Mouse (Mus musculus) heart, adult 8-10 months (tissue): Measurements from ENCODE around the gene Strada. TPM values are rescaled to one million over a fixed set of nuclear protein-coding genes. Genes with fewer than 3 reads are reported as not detected.
"Not testable (repeated sequence)": the region's sequence is repeated elsewhere in the genome, so short reads cannot be mapped to it uniquely, and the experiment has no call there.

Experiments used
- DNase-seq: peaks from one replicate; pipeline ENCODE4 v3.0.0; 2022; ENCODE audit warnings: low spot score
- total RNA-seq, 4 experiments: library from RNA; stranded (reverse); gene quantifications; 2 replicates each; pipeline ENCODE4 v1.2.4; 2022

Strada gene
- 1 to 10 TPM; 4.8 to 8.5 (median 7.6) TPM for total RNA-seq

DNA sequence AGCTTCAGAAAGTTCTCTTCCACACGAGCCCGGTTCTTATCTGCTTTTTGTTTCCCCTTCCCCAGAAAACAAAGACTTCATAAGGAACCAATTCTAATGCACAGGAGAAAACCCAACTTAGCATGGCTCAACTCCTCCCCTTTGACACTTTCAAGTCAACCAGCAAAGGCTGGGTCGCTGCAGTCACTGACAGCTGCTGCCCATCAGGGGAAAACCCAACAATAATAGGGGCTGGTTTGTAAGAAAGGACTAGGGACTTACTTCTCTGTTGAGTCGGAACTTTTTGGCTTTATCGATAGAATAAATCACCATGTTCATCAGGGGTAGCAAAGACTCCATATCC, at the start of gene Strada:
Strada (minus strand) TSS at position 46 of the 343 bp plus-strand sequence.
- no peak for DNase-seq

DNA sequence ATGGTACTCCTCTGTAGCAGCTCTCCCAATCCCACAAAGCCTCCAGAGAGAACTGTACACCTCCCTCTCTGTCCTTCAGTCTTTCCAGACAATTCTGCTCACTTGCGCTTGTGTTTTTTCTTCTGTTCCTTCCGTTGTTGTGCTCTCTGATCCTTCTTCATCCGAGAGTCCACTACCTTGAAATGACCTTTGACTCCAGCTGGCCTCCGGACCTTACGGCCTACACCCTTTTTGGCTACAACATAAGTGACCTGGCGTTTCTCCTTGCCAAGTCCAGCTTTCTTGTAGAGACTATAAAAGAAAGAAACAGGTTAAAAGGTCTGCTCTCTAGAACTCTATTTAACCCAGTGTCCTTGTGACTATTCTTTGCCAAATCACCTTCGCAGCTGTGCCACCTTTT, 47.4 kb upstream of the Strada start:
- DNase-seq: no peak

DNA sequence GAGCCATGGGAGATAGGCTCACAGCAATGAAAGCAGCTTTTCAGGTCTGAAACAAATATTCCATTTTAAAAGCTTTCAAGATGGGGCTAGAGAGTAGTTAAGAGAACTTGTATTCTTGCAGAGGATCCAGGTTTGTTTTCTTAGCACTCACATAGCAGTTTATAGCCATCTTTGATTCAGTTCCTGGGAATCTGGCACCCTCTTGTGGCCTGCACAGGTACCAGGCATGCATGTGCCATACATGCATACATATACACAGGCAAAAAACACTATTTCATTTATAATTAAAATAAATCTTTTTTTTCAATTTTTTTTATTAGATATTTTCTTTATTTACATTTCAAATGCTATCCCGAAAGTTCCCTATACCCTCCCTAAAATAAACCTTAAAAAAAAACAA, 44.9 kb upstream of the Strada start:
- no peak for DNase-seq

- not testable (repeated sequence) for DNase-seq
Measured at GRCm38 (mm10) chr11:106233978-106234377, 32.0 kb upstream of the Strada start.

GRCm38 (mm10) chr11:106220603-106221002, 18.6 kb upstream of the Strada start:
- no peak for DNase-seq

GRCm38 (mm10) chr11:106216730-106217490, 14.9 kb upstream of the Strada start, which contains the start of gene Ddx42:
Gene Ddx42 (plus strand): TSS chr11:106216926.
- DNase-seq: peak; percentile 87

- peak; percentile 97 for DNase-seq
Measured at GRCm38 (mm10) chr11:106215927-106216729, 14.2 kb upstream of the Strada start, which contains the start of gene Ccdc47. Gene Ccdc47 (minus strand): TSS chr11:106216344.

DNA sequence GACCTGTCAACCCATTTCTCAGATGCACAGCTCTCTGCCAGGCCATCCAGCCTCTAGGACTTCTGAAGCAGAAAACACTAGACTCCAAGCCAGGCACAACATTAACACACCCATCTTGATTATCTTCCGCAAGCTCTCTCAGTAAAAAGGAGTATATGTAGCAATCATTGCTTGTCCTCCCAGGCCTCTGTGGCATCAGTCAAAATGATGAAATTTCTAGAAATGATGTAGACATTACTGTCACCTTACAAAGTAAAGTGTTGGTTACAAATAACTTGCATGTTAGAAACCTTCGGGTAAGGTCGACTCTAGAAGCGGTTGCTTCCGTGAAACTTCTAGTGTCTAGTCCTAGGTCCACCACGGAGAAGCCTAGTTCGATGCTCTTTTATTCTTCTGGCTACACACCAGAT, 13.5 kb upstream of the Strada start:
- DNase-seq: no peak

- no peak for DNase-seq
Measured at GRCm38 (mm10) chr11:106214856-106215255, 12.9 kb upstream of the Strada start.

DNA sequence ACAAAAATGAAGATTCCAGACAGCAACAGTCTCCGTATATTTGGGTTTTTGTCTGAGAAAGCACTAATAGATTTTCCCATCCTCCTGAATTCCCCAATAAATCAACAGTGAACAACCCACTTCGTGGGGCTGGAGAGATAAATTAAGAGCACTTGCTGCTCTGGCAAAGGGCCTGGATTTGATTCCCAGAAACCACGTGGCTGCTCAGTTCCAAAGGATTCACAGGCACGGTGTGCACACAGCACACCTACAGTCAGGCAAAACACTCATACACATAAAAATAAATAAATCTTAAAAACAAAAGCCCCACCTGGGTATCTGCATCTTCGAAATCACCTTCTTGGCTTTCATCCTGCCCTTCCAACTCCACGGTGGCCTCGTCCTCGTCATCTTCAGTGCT, 10.8 kb upstream of the Strada start:
- peak; percentile 22 for DNase-seq

- no peak for DNase-seq
Measured at GRCm38 (mm10) chr11:106201337-106202122, 438 bp downstream of the Strada start.

GRCm38 (mm10) chr11:106200756-106201155, 1.2 kb downstream of the Strada start:
- no peak for DNase-seq

GRCm38 (mm10) chr11:106199997-106200396, 2.0 kb downstream of the Strada start:
- not testable (repeated sequence) for DNase-seq

- DNase-seq: no peak
Measured at GRCm38 (mm10) chr11:106198277-106198676, 3.7 kb downstream of the Strada start.

- no peak for DNase-seq
Measured at GRCm38 (mm10) chr11:106195341-106195740, 6.6 kb downstream of the Strada start.

DNA sequence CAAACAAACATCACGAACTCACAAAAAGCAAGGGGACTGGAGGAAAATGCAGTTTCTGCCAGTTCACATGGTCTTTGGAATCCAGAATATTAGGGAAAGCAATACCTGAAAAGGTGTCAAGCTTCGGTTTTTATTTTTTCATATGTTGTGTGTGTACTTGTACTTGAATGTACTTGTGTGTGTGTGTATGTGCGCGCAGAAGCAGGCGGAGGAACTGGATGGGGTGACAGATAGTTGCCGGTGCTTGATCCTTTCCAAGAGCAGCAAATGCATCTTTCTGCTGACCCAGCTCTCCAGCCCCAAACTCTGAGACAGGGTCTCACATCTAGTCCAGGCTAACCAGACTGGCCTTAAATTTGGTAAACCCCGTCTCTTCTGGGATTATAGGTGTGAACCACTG, 7.1 kb downstream of the Strada start:
- no peak for DNase-seq

DNA sequence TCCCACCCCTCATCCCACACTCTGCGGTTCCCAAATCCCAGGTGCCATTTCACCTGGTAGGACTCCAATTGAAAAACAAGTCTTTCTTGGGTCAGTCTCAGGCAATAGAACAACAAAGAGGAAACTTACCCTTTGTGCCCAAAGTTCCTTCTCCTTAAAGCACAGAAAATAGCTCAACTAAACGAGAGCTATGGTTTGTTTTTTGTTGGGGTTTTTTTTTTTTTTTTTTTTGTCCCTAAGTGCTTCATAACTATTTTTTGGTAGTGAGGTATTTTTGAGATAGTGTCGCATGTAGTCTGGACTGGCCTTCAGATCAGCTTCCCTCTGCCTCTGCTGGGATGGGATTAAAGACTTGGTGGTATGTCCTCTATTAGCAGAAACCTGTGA, 7.8 kb downstream of the Strada start:
- no peak for DNase-seq

- DNase-seq: peak; percentile 95
Measured at GRCm38 (mm10) chr11:106193371-106194154, 8.4 kb downstream of the Strada start.

DNA sequence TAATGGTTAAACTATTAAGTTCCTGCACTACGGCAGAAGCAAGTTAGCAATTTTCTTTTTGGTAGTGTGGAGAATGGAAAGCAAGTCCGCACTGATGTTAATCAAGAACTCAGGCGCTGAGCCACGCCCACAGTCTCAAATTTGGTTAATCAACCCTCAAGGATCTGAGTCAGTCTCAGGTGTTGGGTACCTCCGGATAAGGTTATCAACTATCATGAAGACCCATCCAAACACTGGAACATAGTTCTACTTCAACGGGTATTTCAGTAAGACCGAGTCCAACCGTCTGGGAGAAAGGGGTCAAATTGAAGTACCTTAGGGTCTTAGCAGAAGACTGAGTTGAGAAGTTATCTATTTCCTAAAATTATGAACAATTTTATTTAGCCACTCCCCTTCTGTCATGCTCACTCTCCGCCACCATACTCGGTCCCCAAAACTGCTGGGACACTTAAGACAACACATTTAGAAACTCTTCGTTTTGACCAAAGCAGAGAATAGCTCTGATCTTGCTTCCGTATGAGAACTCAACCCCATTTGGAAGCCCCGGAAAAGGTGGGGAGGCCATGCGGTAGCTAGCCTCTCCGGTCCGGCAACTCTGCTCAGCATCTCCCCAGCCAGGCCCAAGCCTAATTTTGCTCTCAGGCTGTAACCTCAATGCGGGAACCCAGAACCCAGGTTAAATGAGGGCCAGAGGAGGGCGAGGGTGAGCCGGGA, 9.2 kb downstream of the Strada start:
- no peak for DNase-seq

DNA sequence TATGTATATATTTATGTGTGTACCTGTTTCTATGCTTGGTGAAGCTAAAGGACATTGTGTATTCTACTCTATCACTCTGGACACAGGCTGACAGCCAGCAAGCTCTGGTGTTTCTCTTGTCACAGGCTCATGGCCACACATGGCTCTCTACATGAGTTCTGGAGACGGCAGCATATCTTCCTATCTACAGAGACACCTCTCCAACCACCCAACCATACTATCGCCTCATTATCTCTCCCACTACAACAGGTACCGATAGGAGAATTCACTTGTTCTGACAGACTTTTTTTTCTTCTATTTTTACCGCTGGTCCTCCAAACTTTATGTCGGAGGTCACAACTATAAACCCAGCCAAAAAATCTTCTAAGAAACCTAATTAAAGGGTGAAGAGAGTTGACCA, 9.7 kb downstream of the Strada start:
- no peak for DNase-seq

GRCm38 (mm10) chr11:106191716-106192115, 10.3 kb downstream of the Strada start:
- no peak for DNase-seq
